Mouse (Mus musculus) G1E (cell line): ENCODE data around the gene Plp2.

ENCODE experiments used
- CTCF ChIP-seq: IDR thresholded peaks from 2 replicates; pipeline ENCODE4 v1.5.1; 2012; ENCODE audit warnings: low read depth, low read length, inconsistent platforms, mixed read lengths
- GATA1 ChIP-seq: IDR thresholded peaks from 2 replicates; pipeline ENCODE4 v1.6.1; 2012; ENCODE audit warnings: borderline replicate concordance, low read length, inconsistent platforms, mixed read lengths
- TAL1 ChIP-seq: conservative IDR thresholded peaks from 2 replicates; pipeline ENCODE4 v1.6.1; 2012; ENCODE audit warnings: low read depth, low read length, inconsistent platforms, mixed read lengths

GRCm38 (mm10) chrX:7690486-7690885, 19.3 kb upstream of the Plp2 start:
- no peak for TF ChIP-seq CTCF
- TF ChIP-seq TAL1: no peak
- TF ChIP-seq GATA1: no peak
